Mouse (Mus musculus): ENCODE data around the gene Xpnpep2. TPM values are rescaled to one million over a fixed set of nuclear protein-coding genes. Genes with fewer than 3 reads are reported as not detected.
A peak's percentile ranks its signal among the peaks of the same experiment; 100 is the strongest.

Gene Xpnpep2
- polyA plus RNA-seq, 1 experiment from 2014 or later: 0.10 TPM

GRCm38 (mm10) chrX:48094658-48095057, 13.9 kb upstream of the Xpnpep2 start:
- H3K4me3 ChIP-seq (replicated peaks): no peak overlapping the region
- no peaks in the 10 kb centered on the region for H3K4me1 ChIP-seq (replicated peaks)
- DNase-seq (peak; percentile 34), ATAC-seq (ENCODE audit: low read depth) (no peak)
- no peaks in the 10 kb centered on the region for H3K27me3 ChIP-seq
- no peaks in the 10 kb centered on the region for H3K9me3 ChIP-seq (replicated peaks)
- no peak overlapping the region for H3K27ac ChIP-seq
- WGBS (ENCODE audit: insufficient replicate concordance): 55% methylated on average over 4 of the region's 4 CpGs
- no peak overlapping the region for H3K4me2 ChIP-seq
- H3K36me3 ChIP-seq: no peaks in the 10 kb centered on the region
- H3K9ac ChIP-seq: no peak overlapping the region

DNA sequence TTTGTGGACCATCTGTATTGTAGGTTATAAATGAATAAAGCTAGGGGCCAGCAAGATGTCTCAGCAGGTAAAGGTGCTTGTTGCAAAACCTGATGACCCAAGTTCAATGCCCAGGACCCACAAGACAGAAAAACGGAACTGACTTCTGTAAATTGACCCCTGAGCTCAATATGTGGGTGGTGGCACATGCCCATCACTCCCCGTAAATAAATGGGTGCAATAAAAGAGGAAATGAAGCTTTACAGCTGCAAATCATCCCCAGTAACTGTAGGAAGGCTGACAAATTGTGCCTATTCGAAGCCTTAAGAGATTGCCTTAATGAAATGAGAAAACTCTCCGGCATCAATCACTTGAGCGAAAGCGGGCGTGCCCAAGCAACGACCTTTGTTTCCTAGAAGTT, 11.9 kb upstream of the Xpnpep2 start:
- H3K27me3 ChIP-seq: no peaks in the 10 kb centered on the region
- WGBS (ENCODE audit: insufficient replicate concordance): 68% methylated on average over 8 of the region's 8 CpGs
- no peak for ATAC-seq (ENCODE audit: low read depth)
- H3K4me2 ChIP-seq: no peak overlapping the region
- H3K27ac ChIP-seq: no peak overlapping the region
- no peak for DNase-seq
- no peak overlapping the region for H3K4me3 ChIP-seq (replicated peaks)
- no peaks in the 10 kb centered on the region for H3K9me3 ChIP-seq (replicated peaks)
- H3K36me3 ChIP-seq: no peaks in the 10 kb centered on the region
- H3K9ac ChIP-seq: no peak overlapping the region
- H3K4me1 ChIP-seq (replicated peaks): no peaks in the 10 kb centered on the region

- no peak overlapping the region for H3K4me2 ChIP-seq
- no peak overlapping the region for H3K4me3 ChIP-seq (replicated peaks)
- no peaks in the 10 kb centered on the region for H3K9me3 ChIP-seq (replicated peaks)
- H3K27me3 ChIP-seq: no peaks in the 10 kb centered on the region
- 53% methylated on average over 9 of the region's 9 CpGs for WGBS (ENCODE audit: insufficient replicate concordance)
- DNase-seq: no peak
- H3K9ac ChIP-seq: no peak overlapping the region
- no peak for ATAC-seq (ENCODE audit: low read depth)
- H3K4me1 ChIP-seq (replicated peaks): no peaks in the 10 kb centered on the region
- no peaks in the 10 kb centered on the region for H3K36me3 ChIP-seq
- no peak overlapping the region for H3K27ac ChIP-seq
Observed at GRCm38 (mm10) chrX:48098470-48099129, 9.9 kb upstream of the Xpnpep2 start.

- H3K9me3 ChIP-seq (replicated peaks): no peaks in the 10 kb centered on the region
- H3K27ac ChIP-seq: no peak overlapping the region
- no peak for ATAC-seq (ENCODE audit: low read depth)
- no peaks in the 10 kb centered on the region for H3K4me1 ChIP-seq (replicated peaks)
- no peak overlapping the region for H3K4me3 ChIP-seq (replicated peaks)
- H3K4me2 ChIP-seq: no peak overlapping the region
- WGBS (ENCODE audit: insufficient replicate concordance): 32% methylated on average over 1 of the region's 1 CpGs
- DNase-seq: no peak
- H3K9ac ChIP-seq: no peak overlapping the region
- no peaks in the 10 kb centered on the region for H3K27me3 ChIP-seq
- no peaks in the 10 kb centered on the region for H3K36me3 ChIP-seq
Observed at GRCm38 (mm10) chrX:48099871-48100270, 8.7 kb upstream of the Xpnpep2 start.

DNA sequence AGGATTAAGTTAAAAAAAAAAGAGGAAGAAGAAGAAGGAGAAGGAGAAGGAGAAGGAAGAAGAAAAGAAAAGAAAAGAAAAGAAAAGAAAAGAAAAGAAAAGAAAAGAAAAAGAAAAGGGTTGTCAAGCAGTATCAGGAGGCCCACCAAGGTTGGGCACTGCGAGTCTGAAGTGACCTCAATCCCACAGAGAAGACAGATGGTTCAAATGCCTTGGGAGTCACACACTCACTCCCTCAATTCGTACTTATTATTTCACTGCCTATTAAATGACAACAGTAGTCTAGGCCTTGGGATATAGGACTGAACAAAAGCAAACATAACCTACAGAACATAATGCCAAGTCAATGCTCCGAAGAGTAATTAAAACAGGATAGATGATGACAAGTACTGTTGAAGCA, 5.3 kb upstream of the Xpnpep2 start:
- Histone ChIP-seq H3K9me3 (replicated peaks) (no peaks in the 10 kb centered on the region), H3K36me3 (no peaks in the 10 kb centered on the region), H3K4me2 (no peak overlapping the region), H3K9ac (no peak overlapping the region), H3K27me3 (no peaks in the 10 kb centered on the region), H3K4me3 (replicated peaks) (no peak overlapping the region), H3K27ac (no peak overlapping the region), H3K4me1 (replicated peaks) (no peaks in the 10 kb centered on the region)
- DNase-seq (no peak), ATAC-seq (ENCODE audit: low read depth) (no peak)
- WGBS (ENCODE audit: insufficient replicate concordance): 58% methylated on average over 3 of the region's 3 CpGs

- Histone ChIP-seq H3K27ac (no peak overlapping the region), H3K9me3 (replicated peaks) (no peaks in the 10 kb centered on the region), H3K27me3 (no peaks in the 10 kb centered on the region), H3K36me3 (no peaks in the 10 kb centered on the region), H3K9ac (no peak overlapping the region), H3K4me2 (no peak overlapping the region), H3K4me1 (replicated peaks) (no peaks in the 10 kb centered on the region), H3K4me3 (replicated peaks) (no peak overlapping the region)
- DNase-seq: no peak
- WGBS (ENCODE audit: insufficient replicate concordance): 64% methylated on average over 7 of the region's 7 CpGs
- ATAC-seq (ENCODE audit: low read depth): no peak
Observed at GRCm38 (mm10) chrX:48104736-48105441, 3.6 kb upstream of the Xpnpep2 start.

- Histone ChIP-seq H3K9me3 (replicated peaks) (no peaks in the 10 kb centered on the region), H3K4me1 (replicated peaks) (no peaks in the 10 kb centered on the region), H3K27me3 (no peaks in the 10 kb centered on the region), H3K4me2 (no peak overlapping the region), H3K27ac (no peak overlapping the region), H3K9ac (no peak overlapping the region), H3K4me3 (replicated peaks) (no peak overlapping the region), H3K36me3 (no peaks in the 10 kb centered on the region)
- DNase-seq (no peak), ATAC-seq (ENCODE audit: low read depth) (no peak)
- WGBS (ENCODE audit: insufficient replicate concordance): 22% methylated on average over 3 of the region's 3 CpGs
Observed at GRCm38 (mm10) chrX:48106226-48106625, 2.3 kb upstream of the Xpnpep2 start.

DNA sequence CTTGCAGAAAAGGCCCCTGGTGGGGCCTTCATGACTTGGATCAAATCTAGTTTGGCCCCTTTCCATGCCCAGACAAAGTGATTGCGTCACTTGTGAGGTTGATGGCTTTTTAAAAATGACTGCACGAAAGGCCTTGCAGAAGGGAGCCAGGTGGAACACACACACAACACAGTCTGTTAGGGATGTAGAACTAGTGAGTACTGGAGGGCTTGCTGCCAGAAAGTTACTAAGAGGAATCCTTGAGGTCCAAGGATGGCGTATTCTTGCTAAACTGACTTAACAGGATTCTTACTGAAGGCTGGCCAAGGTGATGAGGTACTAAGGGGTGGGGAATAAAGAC, 761 bp downstream of the Xpnpep2 start:
- Histone ChIP-seq H3K27me3 (no peaks in the 10 kb centered on the region), H3K9ac (no peak overlapping the region), H3K36me3 (no peaks in the 10 kb centered on the region), H3K4me1 (replicated peaks) (no peaks in the 10 kb centered on the region), H3K27ac (no peak overlapping the region), H3K9me3 (replicated peaks) (no peaks in the 10 kb centered on the region), H3K4me2 (no peak overlapping the region), H3K4me3 (replicated peaks) (no peak overlapping the region)
- no peak for DNase-seq
- ATAC-seq (ENCODE audit: low read depth): no peak
- WGBS (ENCODE audit: insufficient replicate concordance): 69% methylated on average over 3 of the region's 3 CpGs

DNA sequence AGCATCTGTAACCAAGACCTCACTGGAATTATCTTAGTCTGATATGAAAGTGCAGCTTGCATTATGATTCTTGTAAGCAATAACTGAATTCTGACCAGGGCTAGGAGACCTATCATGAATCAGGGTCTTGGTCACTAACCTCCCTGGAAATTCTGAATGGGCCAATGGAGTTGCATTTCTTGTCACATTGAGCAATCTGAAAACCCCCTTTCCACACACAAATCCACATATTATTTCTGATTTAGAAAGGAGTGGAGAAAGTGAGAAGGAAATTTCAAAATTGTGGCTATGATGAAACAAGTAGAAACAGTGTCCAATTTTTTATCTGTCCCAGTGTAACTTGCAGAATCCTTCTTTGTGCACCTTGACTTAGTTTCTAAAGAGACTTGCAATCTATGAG, 10.8 kb downstream of the Xpnpep2 start:
- ATAC-seq (ENCODE audit: low read depth): no peak
- no peak overlapping the region for H3K27ac ChIP-seq

DNA sequence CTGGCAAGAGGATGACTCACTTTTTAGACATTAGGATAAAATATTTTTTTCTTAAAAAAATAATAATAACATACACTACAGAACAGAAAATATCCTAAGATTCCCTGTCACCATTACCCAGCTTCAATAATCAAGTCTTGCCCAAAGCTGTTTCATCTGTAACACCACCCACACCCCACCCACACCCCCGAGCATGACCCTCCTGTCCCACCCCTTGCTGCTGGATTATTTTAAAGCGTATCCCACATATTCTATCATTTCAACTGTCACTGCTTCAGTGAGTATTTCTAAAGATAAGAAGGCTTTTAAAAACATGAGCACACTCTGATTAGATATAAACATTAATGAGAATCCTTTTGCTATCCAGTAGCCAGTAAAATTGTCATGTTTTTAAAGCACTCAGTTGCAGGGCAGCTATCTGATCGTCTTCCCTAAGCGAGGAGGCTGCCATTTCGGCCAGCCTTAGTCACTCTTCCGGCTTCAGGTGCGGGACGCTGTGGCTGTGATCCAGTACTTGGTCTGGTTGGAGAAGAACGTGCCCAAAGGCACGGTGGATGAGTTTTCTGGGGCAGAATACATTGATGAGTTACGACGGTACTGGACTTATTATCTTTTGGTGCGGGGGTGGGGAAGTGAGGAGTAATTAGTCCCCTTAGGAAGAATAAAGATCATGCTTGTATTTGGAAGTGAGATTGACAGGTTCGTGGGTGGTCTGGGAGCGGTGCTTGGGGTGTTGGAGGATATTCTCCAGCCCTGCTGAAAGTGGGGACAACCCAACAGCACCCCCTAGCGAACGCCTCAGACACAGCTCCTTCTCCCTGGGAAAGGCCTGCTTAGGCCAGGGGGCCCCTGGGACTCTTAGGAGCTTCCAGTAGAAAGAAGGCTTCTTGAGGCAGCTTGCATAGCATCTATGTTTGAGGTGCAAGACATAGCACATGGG, 15.9 kb downstream of the Xpnpep2 start:
- Histone ChIP-seq H3K36me3 (no peaks in the 10 kb centered on the region), H3K4me1 (replicated peaks) (peaks cover 5% of the 10 kb centered on the region), H3K4me3 (replicated peaks) (0 out of 2 replicates have a peak overlapping the region, but pooled peaks have one; percentile 6), H3K27ac (no peak overlapping the region), H3K9me3 (replicated peaks) (no peaks in the 10 kb centered on the region), H3K9ac (peak overlapping the region; percentile 22; the same call in 1 of the 2 replicates), H3K27me3 (no peaks in the 10 kb centered on the region), H3K4me2 (peak overlapping the region; percentile 55)
- ATAC-seq (ENCODE audit: low read depth): peak; percentile 73
- peak; percentile 33 for DNase-seq
- WGBS (ENCODE audit: insufficient replicate concordance): 20% methylated on average over 17 of the region's 17 CpGs

More for the DNA sequence above, 10.8 kb downstream of the Xpnpep2 start:
- no peak for DNase-seq
- H3K36me3 ChIP-seq: no peaks in the 10 kb centered on the region
- H3K9me3 ChIP-seq (replicated peaks): no peaks in the 10 kb centered on the region
- H3K4me2 ChIP-seq: no peak overlapping the region
- peaks cover 2% of the 10 kb centered on the region for H3K4me1 ChIP-seq (replicated peaks)
- H3K9ac ChIP-seq: no peak overlapping the region
- no peak overlapping the region for H3K4me3 ChIP-seq (replicated peaks)
- no peaks in the 10 kb centered on the region for H3K27me3 ChIP-seq

DNA sequence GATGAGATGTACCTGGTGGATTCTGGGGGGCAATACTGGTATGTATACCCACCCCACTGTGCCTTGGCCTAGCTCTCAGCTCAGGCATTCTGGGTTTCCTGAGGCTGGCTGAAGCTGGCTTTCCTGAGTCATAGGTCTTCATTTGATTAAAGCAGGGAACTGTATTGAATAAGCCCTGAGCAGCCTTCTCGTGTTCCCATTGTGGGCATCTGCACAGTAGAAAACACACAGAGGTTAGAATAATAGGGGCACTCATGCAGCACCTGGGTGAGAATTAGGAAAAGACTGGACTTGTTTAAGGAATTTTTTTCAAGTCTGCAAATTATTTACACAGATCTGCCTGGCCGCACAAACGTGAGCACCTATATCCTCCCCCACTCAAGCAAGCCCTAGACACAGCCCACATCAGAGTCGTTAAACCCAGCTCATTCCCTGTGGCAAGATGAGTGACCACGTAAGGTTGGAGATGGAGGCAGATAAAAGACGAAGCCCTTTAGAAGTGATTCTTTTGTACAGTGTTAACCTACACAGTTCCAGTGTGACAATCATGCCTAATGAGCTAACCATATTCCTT, 18.5 kb downstream of the Xpnpep2 start:
- peaks cover 5% of the 10 kb centered on the region for H3K4me1 ChIP-seq (replicated peaks)
- H3K4me2 ChIP-seq: no peak overlapping the region
- ATAC-seq (ENCODE audit: low read depth) (no peak), DNase-seq (no peak)
- H3K4me3 ChIP-seq (replicated peaks): no peak overlapping the region
- no peaks in the 10 kb centered on the region for H3K9me3 ChIP-seq (replicated peaks)
- no peak overlapping the region for H3K9ac ChIP-seq
- H3K27ac ChIP-seq: no peak overlapping the region
- 60% methylated on average over 6 of the region's 6 CpGs for WGBS (ENCODE audit: insufficient replicate concordance)
- no peaks in the 10 kb centered on the region for H3K36me3 ChIP-seq
- H3K27me3 ChIP-seq: no peaks in the 10 kb centered on the region
